Mouse (Mus musculus) neural tube, embryonic 14.5 days (tissue): ENCODE results near the gene Vmn1r74. TPM values are rescaled to one million over a fixed set of nuclear protein-coding genes. Genes with fewer than 3 reads are reported as not detected.
"Not testable (repeated sequence)": the region's sequence is repeated elsewhere in the genome, so short reads cannot be mapped to it uniquely, and the experiment has no call there.

Source experiments
- ATAC-seq: fragments of 200-750 bp; cut with Nextera tagmentation; 2 replicates; pipeline ENCODE4 v1.8.0; 2017; ENCODE audit warnings: low read depth, mild to moderate bottlenecking, moderate TSS enrichment, moderate library complexity
- H3K27ac ChIP-seq: fragments of 300-500 bp; sonication (generic); 2 replicates; pipeline ENCODE4 v1.5.1; 2014; ENCODE audit warnings: low read depth, mild to moderate bottlenecking, control low read depth, low read length, moderate library complexity, mixed read lengths
- H3K27me3 ChIP-seq: fragments of 300-500 bp; sonication (generic); 2 replicates; pipeline ENCODE4 v1.6.1; 2014; ENCODE audit warnings: low read length; ENCODE audit not compliant: control insufficient read depth, insufficient read depth
- H3K36me3 ChIP-seq: fragments of 300-500 bp; sonication (generic); 2 replicates; pipeline ENCODE4 v1.6.1; 2014; ENCODE audit warnings: low read length, mixed read lengths; ENCODE audit not compliant: control insufficient read depth, insufficient read depth
- H3K4me1 ChIP-seq: fragments of 300-500 bp; sonication (generic); 2 replicates; pipeline ENCODE4 v1.6.1; 2014; ENCODE audit warnings: low read length; ENCODE audit not compliant: control insufficient read depth, insufficient read depth
- H3K4me2 ChIP-seq: fragments of 300-500 bp; sonication (generic); 2 replicates; pipeline ENCODE4 v1.6.1; 2014; ENCODE audit warnings: mild to moderate bottlenecking, low read depth, low read length, control low read depth
- H3K4me3 ChIP-seq: fragments of 300-500 bp; sonication (generic); 2 replicates; pipeline ENCODE4 v1.5.1; 2014; ENCODE audit warnings: low read depth, low read length, control low read depth, mixed read lengths
- H3K9ac ChIP-seq: fragments of 300-500 bp; sonication (generic); replicated peaks from 2 replicates; pipeline ENCODE4 v1.6.1; 2014; ENCODE audit warnings: low read depth, mild to moderate bottlenecking, control low read depth, low read length, mixed read lengths
- H3K9me3 ChIP-seq: fragments of 300-500 bp; sonication (generic); 2 replicates; pipeline ENCODE4 v1.6.1; 2016; ENCODE audit warnings: low read length; ENCODE audit not compliant: control insufficient read depth
- WGBS: fragments of 180-500 bp; shearing (Covaris S2); extraction: QIAGEN DNeasy Blood & Tissue Kit; methylation state at CpG from one replicate; pipeline ENCODE4 v1.1.7; 2014; 5-methylcytosine and 5-hydroxymethylcytosine counted together
- polyA plus RNA-seq: library from polyadenylated mRNA; unstranded; fragments of >200 nt; fragmentation: Nextera tagmentation; extraction: Ambion mirVana; gene quantifications from 2 replicates; pipeline ENCODE4 v1.2.1, GENCODE M21; 2014

The Vmn1r74 gene
- not detected in 2 replicates for polyA plus RNA-seq

DNA sequence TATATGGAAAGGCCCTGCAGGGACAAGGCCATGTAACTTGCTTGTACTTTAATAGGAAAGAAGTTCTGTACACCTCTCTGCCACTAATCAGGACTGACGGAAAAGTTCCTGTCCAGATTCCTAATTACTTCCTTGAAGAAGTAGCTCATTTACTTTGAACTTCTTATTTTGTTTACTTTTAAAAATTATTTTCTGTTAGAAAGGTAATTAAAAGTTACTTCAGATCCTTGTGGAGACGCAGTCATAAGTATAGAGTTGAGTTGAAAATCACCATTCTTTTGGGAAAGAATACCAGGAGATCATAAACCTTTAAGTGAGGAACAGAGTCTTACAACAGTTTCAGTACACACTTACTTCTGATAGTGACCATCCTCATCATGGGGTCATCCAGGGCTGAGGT, at the start of gene Vmn1r74:
Vmn1r74 (plus strand) TSS at position 301 of the 400 bp plus-strand sequence.
- Histone ChIP-seq H3K36me3 (no peaks in the 10 kb centered on the region), H3K4me2 (no peak within 1 kb of the TSS), H3K9me3 (no peaks in the 10 kb centered on the region), H3K4me3 (no peak within 1 kb of the TSS), H3K9ac (no peak within 1 kb of the TSS), H3K27me3 (no peaks in the 10 kb centered on the region), H3K27ac (no peak within 1 kb of the TSS), H3K4me1 (no peaks in the 10 kb centered on the region)
- ATAC-seq = no peak
- WGBS = 84% methylated on average over 2 of the region's 2 CpGs

DNA sequence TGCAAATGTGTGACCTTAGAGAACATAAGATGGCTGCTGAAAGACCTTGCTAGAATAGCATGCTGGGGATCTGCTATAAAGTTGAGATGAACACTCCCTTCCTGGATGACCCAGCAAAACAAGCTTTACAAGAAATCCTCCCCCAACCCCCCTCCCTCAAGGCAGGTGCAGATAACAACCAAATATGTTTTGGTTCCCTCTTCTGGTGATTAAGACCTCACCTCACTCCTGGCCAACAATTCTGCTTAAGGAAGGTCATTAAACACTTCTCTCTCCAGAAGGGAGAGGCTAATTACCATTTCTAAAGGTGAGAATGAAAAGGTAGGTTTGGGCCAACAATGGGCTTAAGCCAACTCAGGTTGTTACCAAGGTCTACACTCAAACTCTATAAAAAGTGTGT, 20.0 kb upstream of the Vmn1r74 start:
- Histone ChIP-seq H3K9ac (no peak overlapping the region), H3K9me3 (no peaks in the 10 kb centered on the region; the same call in none of the 2 replicates), H3K4me3 (no peak overlapping the region), H3K4me2 (no peak overlapping the region), H3K27me3 (no peaks in the 10 kb centered on the region), H3K36me3 (no peaks in the 10 kb centered on the region), H3K4me1 (no peaks in the 10 kb centered on the region), H3K27ac (no peak overlapping the region)
- ATAC-seq = no peak

DNA sequence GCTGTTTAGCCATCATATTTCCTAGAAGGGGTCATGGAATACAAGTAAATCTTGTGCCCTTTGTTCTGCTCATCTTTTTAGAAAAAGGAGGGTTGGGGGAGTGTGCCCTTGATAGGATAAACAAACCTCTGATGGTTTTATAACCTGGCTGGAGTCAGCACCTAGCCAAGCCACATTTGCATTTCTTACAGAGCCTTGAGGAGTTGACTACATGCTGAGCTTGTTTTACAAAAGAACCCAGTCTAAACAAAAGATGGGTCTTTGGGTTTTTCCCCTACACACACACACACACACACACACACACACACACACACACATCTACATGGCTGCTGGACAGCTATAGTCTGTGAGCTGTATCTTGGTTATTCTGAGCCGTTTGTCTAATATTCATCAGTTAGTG, 11.6 kb upstream of the Vmn1r74 start:
- no peak overlapping the region for H3K4me3 ChIP-seq
- H3K9ac ChIP-seq = no peak overlapping the region
- no peak overlapping the region for H3K27ac ChIP-seq
- ATAC-seq = no peak
- no peaks in the 10 kb centered on the region for H3K36me3 ChIP-seq
- H3K4me1 ChIP-seq = no peaks in the 10 kb centered on the region
- no peak overlapping the region for H3K4me2 ChIP-seq
- 87% methylated on average over 1 of the region's 1 CpGs for WGBS
- H3K27me3 ChIP-seq = no peaks in the 10 kb centered on the region
- H3K9me3 ChIP-seq = no peaks in the 10 kb centered on the region

DNA sequence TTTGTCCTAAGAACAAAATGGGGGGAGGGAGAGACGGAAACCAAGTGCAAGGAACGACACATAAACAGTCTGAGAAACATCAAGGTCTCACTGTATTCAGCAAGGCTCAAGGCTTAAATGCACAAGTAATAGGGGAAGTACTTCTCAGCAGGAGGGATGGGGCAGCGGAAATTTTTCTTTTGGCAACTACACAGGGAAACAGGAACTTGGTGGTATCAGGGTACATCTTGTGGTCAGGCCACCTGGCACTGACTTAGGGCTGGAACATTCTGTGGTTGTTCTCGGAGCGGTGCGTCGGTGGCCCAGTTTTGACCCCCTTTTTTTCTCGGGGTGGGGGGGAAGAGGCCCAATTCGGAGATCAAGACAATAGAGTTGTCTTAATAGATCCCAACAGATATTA, 10.5 kb upstream of the Vmn1r74 start:
- H3K4me2 ChIP-seq, ATAC-seq, H3K9me3 ChIP-seq, H3K4me1 ChIP-seq, H3K27me3 ChIP-seq, H3K9ac ChIP-seq, H3K4me3 ChIP-seq, H3K27ac ChIP-seq, H3K36me3 ChIP-seq: not testable (repeated sequence)
- WGBS = 90% methylated on average over 9 of the region's 9 CpGs

DNA sequence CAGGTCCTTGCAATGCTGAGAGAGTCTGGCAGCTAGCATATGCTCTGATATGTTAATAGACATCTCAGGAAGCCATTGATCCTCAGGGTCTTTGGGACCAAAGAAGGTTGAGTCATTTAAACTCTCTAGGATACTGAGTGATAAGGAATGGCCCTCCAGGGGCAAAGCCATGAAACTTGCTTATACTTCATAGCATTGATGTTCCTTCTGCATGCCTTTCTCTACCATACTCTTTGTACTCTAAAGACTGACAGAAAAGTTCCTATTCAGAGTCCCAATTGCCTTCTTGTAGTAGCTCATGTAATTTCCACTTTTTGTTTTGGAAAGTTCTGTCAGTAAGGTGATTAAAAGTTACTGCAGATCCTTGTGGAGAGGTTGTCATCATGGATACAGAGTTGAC, 40.5 kb downstream of the Vmn1r74 start, which contains the start of gene Vmn1r75:
Vmn1r75 (plus strand) TSS at position 301 of the 400 bp plus-strand sequence.
- Histone ChIP-seq H3K4me3 (no peak within 1 kb of the TSS), H3K27me3 (no peaks in the 10 kb centered on the region), H3K36me3 (no peaks in the 10 kb centered on the region), H3K9ac (no peak within 1 kb of the TSS), H3K9me3 (peaks cover 7% of the 10 kb centered on the region), H3K4me1 (no peaks in the 10 kb centered on the region), H3K4me2 (no peak within 1 kb of the TSS), H3K27ac (no peak within 1 kb of the TSS)
- ATAC-seq = no peak

Other genes with a start within 250 kb of the Vmn1r74 start
- gene Zscan4-ps3, start 224.7 kb upstream of the Vmn1r74 start, polyA plus RNA-seq = not detected in 2 replicates
- not detected in 2 replicates for gene Vmn1r72, start 153.8 kb upstream of the Vmn1r74 start, polyA plus RNA-seq
- not detected in 2 replicates for gene Vmn1r73, start 103.7 kb upstream of the Vmn1r74 start, polyA plus RNA-seq
- not detected in 2 replicates for gene Vmn1r75, start 40.6 kb downstream of the Vmn1r74 start, polyA plus RNA-seq
- not detected in 2 replicates for gene Vmn1r76, start 104.2 kb downstream of the Vmn1r74 start, polyA plus RNA-seq
- not detected in 2 replicates for gene Vmn1r77, start 202.8 kb downstream of the Vmn1r74 start, polyA plus RNA-seq